Comparison of ENCODE assay signal across 14 mouse cellular contexts in the genomic region with DNA sequence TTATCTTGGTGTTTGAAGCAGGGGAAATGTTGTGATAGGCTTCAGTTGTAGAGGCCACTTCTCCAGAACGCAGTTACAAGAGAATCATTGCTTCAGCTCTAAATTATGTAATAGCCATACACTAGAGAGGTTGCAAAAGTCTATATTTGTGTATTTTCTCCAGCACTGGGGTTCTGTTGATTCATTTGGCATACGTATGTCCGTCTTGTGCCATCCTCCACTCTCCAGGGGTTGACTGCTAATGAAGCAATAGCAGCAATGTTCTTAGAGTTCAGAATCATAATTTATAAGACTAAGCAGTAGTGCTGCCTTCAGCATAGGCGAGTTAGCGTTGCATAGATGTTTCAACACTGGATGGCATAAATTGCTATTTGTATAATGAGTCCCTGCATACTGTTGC. TPM values are rescaled to one million over a fixed set of nuclear protein-coding genes. Genes with fewer than 3 reads are reported as not detected.
DNase-seq lines count a peak whose midpoint lies in the region; ATAC-seq and TF ChIP-seq lines count a peak whose summit lies in the region.
"Had no signal": no experiment of that assay in that cellular context is flagged by ENCODE, and none has a peak within 500 bp of the region (broad histone marks: within the 10 kb centered on the region; RNA-seq: fewer than 3 reads in every experiment).

No protein-coding gene starts in this region.

- no peak for TF ChIP-seq POLR2A in lung, adult 2 months (IDR thresholded peaks at IDR 0.05; ENCODE audit: borderline replicate concordance, extremely low read depth, low read depth, low read length)

- no peak overlapping the region for H3K9ac ChIP-seq in hindbrain, embryonic 14.5 days
- no peak overlapping the region for H3K9ac ChIP-seq in hindbrain, embryonic 13.5 days
- no peak overlapping the region for H3K9ac ChIP-seq in forebrain, embryonic 14.5 days (ENCODE audit: low read length)

- no peak overlapping the region for H3K4me3 ChIP-seq in hindbrain, embryonic 14.5 days (replicated peaks; ENCODE audit: low read length)
- H3K4me3 ChIP-seq in hindbrain, embryonic 13.5 days: no peak overlapping the region
- H3K4me3 ChIP-seq in lung, adult 2 months (replicated peaks; ENCODE audit: extremely low read depth, low read depth, low read length): no peak overlapping the region
- no peak overlapping the region for H3K4me3 ChIP-seq in forebrain, embryonic 14.5 days (ENCODE audit: low read depth, low read length)
- H3K4me3 ChIP-seq: megakaryocyte, embryonic 14.5 days; myocyte had no signal

- no peaks in the 10 kb centered on the region for H3K9me3 ChIP-seq in hindbrain, embryonic 14.5 days (ENCODE audit: control insufficient read depth, low read length)
- no peaks in the 10 kb centered on the region for H3K9me3 ChIP-seq in hindbrain, embryonic 13.5 days
- no peaks in the 10 kb centered on the region for H3K9me3 ChIP-seq in forebrain, embryonic 14.5 days (replicated peaks; ENCODE audit: control insufficient read depth, low read length)
- H3K9me3 ChIP-seq: G1E; megakaryocyte, embryonic 14.5 days had no signal

- no peak for DNase-seq in hindbrain, embryonic 14.5 days (ENCODE audit: low spot score)
- DNase-seq in lung, postnatal 25 days (ENCODE audit: low spot score): peak; percentile 36
- DNase-seq in lung, adult 2 months: no peak
- no peak for DNase-seq in forebrain, embryonic 14.5 days (ENCODE audit: low spot score)
- no peak for DNase-seq in layer of hippocampus, adult 11-12 months (ENCODE audit: low spot score)
- DNase-seq: cerebellum, postnatal 25 days; heart, postnatal 10 days; thymus, postnatal 25 days had no signal

- TF ChIP-seq CTCF in lung, adult 2 months (IDR thresholded peaks at IDR 0.05; ENCODE audit: insufficient read depth, low read length): no peak

- 66% methylated on average over 5 of the region's 5 CpGs for WGBS in hindbrain, embryonic 14.5 days
- 63% methylated on average over 5 of the region's 5 CpGs for WGBS in hindbrain, embryonic 13.5 days
- WGBS in lung, adult 2 months: 57% methylated on average over 5 of the region's 5 CpGs
- WGBS in forebrain, embryonic 14.5 days: 80% methylated on average over 5 of the region's 5 CpGs

- ATAC-seq in hindbrain, embryonic 14.5 days (ENCODE audit: low FRiP score): 0 out of 2 replicates have a peak, but pooled peaks have one; percentile 32
- no peak for ATAC-seq in hindbrain, embryonic 13.5 days (ENCODE audit: low FRiP score)
- peak; percentile 27; the same call in 1 of the 2 replicates for ATAC-seq in common myeloid progenitor, adult 5-6 weeks (replicated peaks; ENCODE audit: low read depth, poor library complexity, severe bottlenecking)
- peak; percentile 77 for ATAC-seq in megakaryocyte progenitor cell, adult 5-6 weeks (replicated peaks; ENCODE audit: poor library complexity)
- ATAC-seq in forebrain, embryonic 14.5 days: no peak

- H3K4me1 ChIP-seq in hindbrain, embryonic 14.5 days (replicated peaks; ENCODE audit: control insufficient read depth, insufficient read depth, low read length): peaks cover 15% of the 10 kb centered on the region; the same call in 1 of the 2 replicates
- H3K4me1 ChIP-seq in hindbrain, embryonic 13.5 days (replicated peaks): peaks cover 21% of the 10 kb centered on the region
- peaks cover 34% of the 10 kb centered on the region for H3K4me1 ChIP-seq in lung, adult 2 months (ENCODE audit: control insufficient read depth, insufficient read depth, low read length)
- no peaks in the 10 kb centered on the region for H3K4me1 ChIP-seq in forebrain, embryonic 14.5 days (ENCODE audit: control insufficient read depth, insufficient read depth, low read length)

- H3K27me3 ChIP-seq in hindbrain, embryonic 14.5 days (ENCODE audit: control insufficient read depth, insufficient read depth, low read length): no peaks in the 10 kb centered on the region
- H3K27me3 ChIP-seq in hindbrain, embryonic 13.5 days: no peaks in the 10 kb centered on the region
- H3K27me3 ChIP-seq in forebrain, embryonic 14.5 days (replicated peaks; ENCODE audit: control insufficient read depth, insufficient read depth, low read length): no peaks in the 10 kb centered on the region

- H3K36me3 ChIP-seq in hindbrain, embryonic 14.5 days (replicated peaks; ENCODE audit: control insufficient read depth, insufficient read depth): no peaks in the 10 kb centered on the region
- no peaks in the 10 kb centered on the region for H3K36me3 ChIP-seq in hindbrain, embryonic 13.5 days
- H3K36me3 ChIP-seq in forebrain, embryonic 14.5 days (ENCODE audit: control insufficient read depth, insufficient read depth, low read length): no peaks in the 10 kb centered on the region

- H3K27ac ChIP-seq in hindbrain, embryonic 14.5 days: no peak overlapping the region
- no peak overlapping the region for H3K27ac ChIP-seq in hindbrain, embryonic 13.5 days
- H3K27ac ChIP-seq in forebrain, embryonic 14.5 days (ENCODE audit: low read depth, low read length): no peak overlapping the region

- no peak overlapping the region for H3K4me2 ChIP-seq in hindbrain, embryonic 14.5 days (replicated peaks)
- no peak overlapping the region for H3K4me2 ChIP-seq in hindbrain, embryonic 13.5 days
- H3K4me2 ChIP-seq in forebrain, embryonic 14.5 days (ENCODE audit: low read length): no peak overlapping the region

RNA-seq across cellular contexts. Expression of a gene that starts 33.9 kb away (rescaled TPM):
- 296 and 305 TPM in 2 replicates for polyA plus RNA-seq in hindbrain, embryonic 14.5 days (2014; fragmentation: Nextera tagmentation; extraction: Ambion mirVana)
- 254 and 255 TPM in 2 replicates for polyA plus RNA-seq in hindbrain, embryonic 13.5 days (2015; fragmentation: Nextera tagmentation; extraction: Ambion mirVana)
- polyA plus RNA-seq in lung, adult 2 months (2012; rRNA removed): 19.0 and 23.2 TPM in 2 replicates
- 32.4 and 55.2 TPM in 2 replicates for total RNA-seq in common myeloid progenitor, adult 5-6 weeks (2017)
- 31.2 and 32.3 TPM in 2 replicates for total RNA-seq in megakaryocyte progenitor cell, adult 5-6 weeks (2015)
- 28.5 and 57.0 TPM in 2 replicates for total RNA-seq in megakaryocyte progenitor cell, adult 5-6 weeks (2017)
- polyA plus RNA-seq in forebrain, embryonic 14.5 days (2014; fragmentation: Nextera tagmentation; extraction: Ambion mirVana): 103 and 136 TPM in 2 replicates

Comparison
In these comparisons a context has a peak if more than half of its experiments do, and no peak if none do; other contexts are left out.
1. ATAC-seq: peak in hindbrain, embryonic 14.5 days (single experiment), common myeloid progenitor, adult 5-6 weeks (single experiment) and megakaryocyte progenitor cell, adult 5-6 weeks (single experiment); none in hindbrain, embryonic 13.5 days (single experiment) and forebrain, embryonic 14.5 days (single experiment).